Mouse (Mus musculus) testis, adult 2 months (tissue): ENCODE results near the gene Gm20388.

ENCODE experiments used
- CTCF ChIP-seq: fragments of 200-500 bp; IDR thresholded peaks from 2 replicates; pipeline ENCODE4 v1.5.1; 2012; ENCODE audit warnings: low read depth, mild to moderate bottlenecking, inconsistent platforms, low read length, moderate library complexity; ENCODE audit not compliant: control insufficient read depth, insufficient read depth, insufficient replicate concordance
- POLR2A ChIP-seq: fragments of 200-500 bp; IDR thresholded peaks from 2 replicates; pipeline ENCODE4 v1.6.1; 2012; ENCODE audit warnings: low read depth, mild to moderate bottlenecking, inconsistent platforms, low read length, moderate library complexity; ENCODE audit not compliant: control insufficient read depth

- TF ChIP-seq POLR2A (no peak), CTCF (no peak)
These were observed 3884.1 kb downstream of the Gm20388 start for GRCm38 (mm10) chr8:123794766-123795165.
